Mouse (Mus musculus) intestine, embryonic 15.5 days (tissue): ENCODE measurements around the gene E030018B13Rik. TPM values are rescaled to one million over a fixed set of nuclear protein-coding genes. Genes with fewer than 3 reads are reported as not detected.
A peak's percentile ranks its signal among the peaks of the same experiment; 100 is the strongest.

Source experiments
- ATAC-seq: fragments of 200-750 bp; cut with Nextera tagmentation; 2 replicates; pipeline ENCODE4 v1.8.0; 2017; ENCODE audit warnings: moderate TSS enrichment, moderate library complexity
- H3K27ac ChIP-seq: fragments of 300-500 bp; sonication (generic); 2 replicates; pipeline ENCODE4 v1.5.1; 2015; ENCODE audit warnings: mild to moderate bottlenecking, inconsistent platforms
- H3K27me3 ChIP-seq: fragments of 300-500 bp; sonication (generic); replicated peaks from 2 replicates; pipeline ENCODE4 v1.6.1; 2015; ENCODE audit warnings: inconsistent platforms
- H3K36me3 ChIP-seq: fragments of 300-500 bp; sonication (generic); 2 replicates; pipeline ENCODE4 v1.6.1; 2015; ENCODE audit warnings: inconsistent platforms
- H3K4me1 ChIP-seq: fragments of 300-500 bp; sonication (generic); replicated peaks from 2 replicates; pipeline ENCODE4 v1.6.1; 2015; ENCODE audit warnings: inconsistent platforms
- H3K4me2 ChIP-seq: fragments of 300-500 bp; sonication (generic); replicated peaks from 2 replicates; pipeline ENCODE4 v1.6.1; 2015; ENCODE audit warnings: mild to moderate bottlenecking, inconsistent platforms
- H3K4me3 ChIP-seq: fragments of 300-500 bp; sonication (generic); replicated peaks from 2 replicates; pipeline ENCODE4 v1.5.1; 2015; ENCODE audit warnings: inconsistent platforms
- H3K9ac ChIP-seq: fragments of 300-500 bp; sonication (generic); 2 replicates; pipeline ENCODE4 v1.6.1; 2015; ENCODE audit warnings: inconsistent platforms
- H3K9me3 ChIP-seq: fragments of 300-500 bp; sonication (generic); 2 replicates; pipeline ENCODE4 v1.6.1; 2016; ENCODE audit warnings: inconsistent platforms
- WGBS: fragments of 180-500 bp; shearing (Covaris S2); methylation state at CpG from one replicate; pipeline ENCODE4 v1.1.7; 2015; 5-methylcytosine and 5-hydroxymethylcytosine counted together
- polyA plus RNA-seq: library from polyadenylated mRNA; unstranded; fragments of >200 nt; fragmentation: Nextera tagmentation; extraction: Ambion mirVana; gene quantifications from 2 replicates; pipeline ENCODE4 v1.2.1, GENCODE M21; 2015

E030018B13Rik gene
- polyA plus RNA-seq, 1 experiment from 2014 or later, result not detected

DNA sequence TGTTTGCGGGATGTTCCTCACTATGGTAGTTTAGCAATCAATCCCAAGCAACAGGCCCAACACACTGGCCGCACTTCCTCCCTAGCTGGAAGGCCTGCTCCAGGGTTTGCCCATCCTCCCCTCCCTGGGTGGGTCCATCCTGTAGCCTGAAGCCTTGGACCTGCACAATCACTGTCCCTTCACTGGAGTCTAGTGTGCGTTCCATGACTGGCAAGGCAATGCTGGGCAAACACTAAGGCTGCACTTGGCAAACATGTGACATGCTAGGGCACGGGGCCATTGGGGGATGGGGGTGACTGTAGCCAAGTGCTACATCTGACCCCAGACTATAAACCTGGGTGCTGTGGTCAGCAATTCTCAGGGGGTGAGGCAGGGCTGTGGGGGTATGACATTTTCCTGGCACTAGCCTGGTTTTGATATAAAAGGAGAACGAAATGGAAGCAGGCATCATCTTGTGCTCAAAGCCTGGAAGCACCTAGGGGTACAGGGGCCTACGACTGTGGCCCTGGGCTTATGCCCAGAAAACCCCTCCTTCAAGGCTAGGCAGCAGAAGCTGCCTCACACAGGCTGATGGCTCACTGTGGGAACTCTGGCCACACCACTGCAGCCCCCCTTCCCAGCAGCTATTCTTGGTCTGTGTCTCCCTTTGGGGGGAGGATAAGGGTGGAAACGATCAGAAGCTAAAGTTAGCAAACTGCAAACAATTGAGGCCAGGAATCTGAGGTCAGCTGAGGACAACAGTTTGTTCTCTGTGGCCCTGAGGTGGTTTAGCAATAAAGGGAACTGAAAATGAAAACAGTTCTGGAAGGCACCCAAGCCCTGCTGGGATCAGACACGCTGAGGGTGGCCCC lies 5.0 kb upstream of the E030018B13Rik start:
- H3K4me3 ChIP-seq, result no peak overlapping the region
- no peaks in the 10 kb centered on the region for H3K27me3 ChIP-seq
- 46% methylated on average over 8 of the region's 8 CpGs for WGBS
- H3K9ac ChIP-seq, result no peak overlapping the region
- ATAC-seq, result peak; percentile 16; the same call in 1 of the 2 replicates
- H3K36me3 ChIP-seq, result no peaks in the 10 kb centered on the region
- H3K27ac ChIP-seq, result peak overlapping the region; percentile 38
- H3K9me3 ChIP-seq, result no peaks in the 10 kb centered on the region
- H3K4me2 ChIP-seq, result no peak overlapping the region
- peaks cover 48% of the 10 kb centered on the region for H3K4me1 ChIP-seq

GRCm38 (mm10) chr7:63912234-63912810 lies 4.3 kb upstream of the E030018B13Rik start:
- Histone ChIP-seq H3K4me3 (no peak overlapping the region), H3K9ac (no peak overlapping the region), H3K36me3 (no peaks in the 10 kb centered on the region), H3K27me3 (no peaks in the 10 kb centered on the region), H3K27ac (peak overlapping the region; percentile 38; the same call in 1 of the 2 replicates), H3K4me2 (no peak overlapping the region), H3K9me3 (no peaks in the 10 kb centered on the region), H3K4me1 (peaks cover 48% of the 10 kb centered on the region)
- 0 out of 2 replicates have a peak, but pooled peaks have one; percentile 21 for ATAC-seq
- WGBS, result 39% methylated on average over 7 of the region's 7 CpGs

- 43% methylated on average over 12 of the region's 12 CpGs for WGBS
- no peak for ATAC-seq
- H3K27ac ChIP-seq, result 0 out of 2 replicates have a peak overlapping the region, but pooled peaks have one; percentile 44
- no peak overlapping the region for H3K4me3 ChIP-seq
- H3K9ac ChIP-seq, result no peak overlapping the region
- H3K4me2 ChIP-seq, result no peak overlapping the region
- peaks cover 48% of the 10 kb centered on the region for H3K4me1 ChIP-seq
- no peaks in the 10 kb centered on the region for H3K9me3 ChIP-seq
- H3K27me3 ChIP-seq, result no peaks in the 10 kb centered on the region
- no peaks in the 10 kb centered on the region for H3K36me3 ChIP-seq
These were observed 3.5 kb upstream of the E030018B13Rik start for GRCm38 (mm10) chr7:63912924-63913723.

DNA sequence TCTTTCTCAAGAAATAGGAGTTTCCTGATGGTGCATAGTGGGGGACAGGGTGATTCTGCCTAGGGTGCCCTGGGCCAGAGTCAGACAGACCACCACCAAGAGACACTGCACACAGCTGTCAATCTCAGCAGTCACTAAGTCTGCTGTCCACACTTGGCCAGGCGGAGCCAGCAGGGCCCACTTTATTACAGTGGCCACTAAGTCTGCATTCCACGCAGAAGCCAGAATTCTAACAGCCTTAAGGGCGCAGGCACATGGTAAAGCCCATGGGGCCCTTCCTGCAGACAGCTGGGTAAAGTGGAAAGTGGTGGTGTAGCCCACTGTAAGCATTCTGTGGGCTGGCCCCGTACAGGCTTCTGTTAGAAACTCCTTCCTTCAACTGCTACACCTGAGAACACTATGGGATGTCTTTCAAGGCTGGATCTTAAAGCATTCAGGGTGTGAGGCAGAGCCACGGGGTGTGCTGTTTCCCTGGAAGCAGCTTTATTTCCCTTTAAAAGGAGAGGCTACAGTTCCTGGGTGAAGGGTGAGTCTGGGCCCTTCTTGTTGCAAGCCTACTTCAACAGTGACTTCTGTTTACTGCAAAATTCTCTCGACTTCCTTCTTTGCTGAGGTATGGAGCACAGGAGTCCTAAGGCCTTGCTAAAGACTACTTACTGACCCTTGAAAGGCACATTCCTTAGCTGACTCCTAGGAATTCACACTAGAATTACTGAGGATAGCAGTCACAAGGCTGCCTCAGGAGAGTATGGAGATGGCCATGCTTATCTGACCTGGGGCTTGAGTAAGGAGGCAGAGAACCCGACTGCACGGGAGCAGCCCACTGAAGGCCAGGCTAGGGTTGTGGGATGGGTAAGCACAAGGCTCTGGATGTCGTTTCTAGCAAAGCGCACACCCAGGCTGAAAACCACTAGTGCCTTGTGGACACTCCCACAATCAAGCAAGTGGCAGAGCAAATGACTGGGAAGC lies 2.6 kb upstream of the E030018B13Rik start:
- Histone ChIP-seq H3K4me2 (no peak overlapping the region), H3K4me1 (peaks cover 44% of the 10 kb centered on the region), H3K9me3 (no peaks in the 10 kb centered on the region), H3K27me3 (no peaks in the 10 kb centered on the region), H3K9ac (no peak overlapping the region), H3K27ac (0 out of 2 replicates have a peak overlapping the region, but pooled peaks have one; percentile 44), H3K36me3 (no peaks in the 10 kb centered on the region), H3K4me3 (no peak overlapping the region)
- whole genome bisulfite sequencing, result 46% methylated on average over 10 of the region's 10 CpGs
- ATAC-seq, result no peak

- H3K36me3 ChIP-seq, result no peaks in the 10 kb centered on the region
- H3K27me3 ChIP-seq, result no peaks in the 10 kb centered on the region
- H3K9ac ChIP-seq, result no peak overlapping the region
- H3K27ac ChIP-seq, result no peak overlapping the region
- WGBS, result 100% methylated on average over 2 of the region's 2 CpGs
- H3K9me3 ChIP-seq, result no peaks in the 10 kb centered on the region
- ATAC-seq, result no peak
- no peak overlapping the region for H3K4me3 ChIP-seq
- H3K4me1 ChIP-seq, result peaks cover 42% of the 10 kb centered on the region
- H3K4me2 ChIP-seq, result no peak overlapping the region
These were observed 1.8 kb upstream of the E030018B13Rik start for GRCm38 (mm10) chr7:63914891-63915290.

- Histone ChIP-seq H3K4me1 (peaks cover 22% of the 10 kb centered on the region), H3K4me3 (no peak overlapping the region), H3K27ac (no peak overlapping the region), H3K9ac (no peak overlapping the region), H3K4me2 (no peak overlapping the region), H3K9me3 (no peaks in the 10 kb centered on the region), H3K36me3 (no peaks in the 10 kb centered on the region), H3K27me3 (no peaks in the 10 kb centered on the region)
- ATAC-seq, result peak; percentile 42; the same call in 1 of the 2 replicates
- 71% methylated on average over 6 of the region's 6 CpGs for WGBS
These were observed 1.0 kb downstream of the E030018B13Rik start for GRCm38 (mm10) chr7:63917693-63918092.

GRCm38 (mm10) chr7:63918771-63919768 lies 2.4 kb downstream of the E030018B13Rik start:
- no peaks in the 10 kb centered on the region for H3K9me3 ChIP-seq
- peaks cover 13% of the 10 kb centered on the region for H3K4me1 ChIP-seq
- WGBS, result 80% methylated on average over 12 of the region's 12 CpGs

GRCm38 (mm10) chr7:63921909-63922562 lies 5.4 kb downstream of the E030018B13Rik start:
- no peak for ATAC-seq
- Histone ChIP-seq H3K27me3 (no peaks in the 10 kb centered on the region), H3K36me3 (no peaks in the 10 kb centered on the region), H3K27ac (no peak overlapping the region), H3K9me3 (no peaks in the 10 kb centered on the region), H3K9ac (no peak overlapping the region), H3K4me1 (peaks cover 31% of the 10 kb centered on the region), H3K4me3 (no peak overlapping the region), H3K4me2 (no peak overlapping the region)
- WGBS, result 65% methylated on average over 8 of the region's 8 CpGs

More at GRCm38 (mm10) chr7:63918771-63919768, 2.4 kb downstream of the E030018B13Rik start:
- no peak overlapping the region for H3K4me3 ChIP-seq
- no peak overlapping the region for H3K4me2 ChIP-seq
- H3K27ac ChIP-seq, result no peak overlapping the region
- no peaks in the 10 kb centered on the region for H3K36me3 ChIP-seq
- H3K27me3 ChIP-seq, result no peaks in the 10 kb centered on the region
- ATAC-seq, result no peak; the same call in 1 of the 2 replicates
- no peak overlapping the region for H3K9ac ChIP-seq

- Histone ChIP-seq H3K9ac (no peak overlapping the region), H3K4me3 (no peak overlapping the region), H3K27ac (no peak overlapping the region), H3K4me1 (peaks cover 31% of the 10 kb centered on the region), H3K27me3 (no peaks in the 10 kb centered on the region), H3K4me2 (no peak overlapping the region), H3K9me3 (no peaks in the 10 kb centered on the region), H3K36me3 (no peaks in the 10 kb centered on the region)
- ATAC-seq, result no peak
- 68% methylated on average over 2 of the region's 2 CpGs for WGBS
These were observed 5.9 kb downstream of the E030018B13Rik start for GRCm38 (mm10) chr7:63922571-63922970.

- no peak overlapping the region for H3K9ac ChIP-seq
- H3K27me3 ChIP-seq, result no peaks in the 10 kb centered on the region
- no peak overlapping the region for H3K27ac ChIP-seq
- H3K36me3 ChIP-seq, result no peaks in the 10 kb centered on the region
- H3K4me3 ChIP-seq, result no peak overlapping the region
- H3K4me1 ChIP-seq, result peaks cover 31% of the 10 kb centered on the region
- WGBS, result 84% methylated on average over 1 of the region's 1 CpGs
- H3K4me2 ChIP-seq, result no peak overlapping the region
- ATAC-seq, result no peak
- H3K9me3 ChIP-seq, result no peaks in the 10 kb centered on the region
These were observed 6.3 kb downstream of the E030018B13Rik start for GRCm38 (mm10) chr7:63922975-63923374.
